Mouse (Mus musculus) neutrophil, adult 83 days (primary cell): ENCODE results near the gene Zfp383. TPM values are rescaled to one million over a fixed set of nuclear protein-coding genes. Genes with fewer than 3 reads are reported as not detected.

Source experiments
- total RNA-seq, 2 experiments: library from RNA; stranded (reverse); gene quantifications; one replicate each; pipeline ENCODE4 v1.2.4; 2023

Gene Zfp383
- under 1 TPM; 0.46 to 0.99 TPM for total RNA-seq

DNA sequence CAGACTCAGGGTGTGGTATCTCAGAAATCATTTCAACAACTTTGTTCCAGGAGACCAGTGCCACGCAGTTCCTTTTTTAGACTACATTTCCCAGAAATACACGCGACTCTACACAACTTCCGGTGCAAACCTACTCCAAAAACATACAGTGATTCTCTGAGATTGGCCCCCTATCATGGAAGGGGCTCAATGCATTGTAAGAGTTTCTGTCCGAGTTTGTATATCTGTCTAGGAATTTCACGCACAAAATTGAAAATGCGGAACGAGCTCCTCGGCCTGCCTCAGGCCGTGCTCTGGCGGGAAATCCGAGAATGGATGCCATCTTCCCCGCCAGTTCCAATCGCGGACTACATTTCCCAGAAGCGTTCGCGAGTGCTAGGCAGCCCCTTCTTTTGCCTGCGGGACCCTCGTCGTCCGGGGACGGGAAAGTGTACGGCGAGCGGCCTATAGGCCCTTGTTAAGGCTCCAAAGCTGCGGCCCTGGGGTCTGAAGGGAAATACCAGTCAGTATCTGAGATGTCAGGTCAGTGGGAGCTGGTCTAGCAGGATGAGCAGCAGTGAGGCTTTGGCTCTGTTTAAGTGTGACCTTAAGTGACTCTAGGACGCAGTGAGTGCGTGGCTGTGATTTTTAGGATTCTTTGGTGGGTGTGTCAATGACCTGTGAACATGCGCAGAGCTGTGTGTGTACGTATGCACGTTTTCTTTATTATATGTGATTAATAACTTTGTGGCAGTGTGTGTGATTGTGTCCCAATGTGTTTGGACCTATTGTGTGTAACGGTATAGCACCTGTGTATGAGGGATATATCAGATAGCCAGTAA is at the start of gene Zfp383:
TSS of gene Zfp383 (plus strand) at position 94 of the 821 bp plus-strand sequence.

DNA sequence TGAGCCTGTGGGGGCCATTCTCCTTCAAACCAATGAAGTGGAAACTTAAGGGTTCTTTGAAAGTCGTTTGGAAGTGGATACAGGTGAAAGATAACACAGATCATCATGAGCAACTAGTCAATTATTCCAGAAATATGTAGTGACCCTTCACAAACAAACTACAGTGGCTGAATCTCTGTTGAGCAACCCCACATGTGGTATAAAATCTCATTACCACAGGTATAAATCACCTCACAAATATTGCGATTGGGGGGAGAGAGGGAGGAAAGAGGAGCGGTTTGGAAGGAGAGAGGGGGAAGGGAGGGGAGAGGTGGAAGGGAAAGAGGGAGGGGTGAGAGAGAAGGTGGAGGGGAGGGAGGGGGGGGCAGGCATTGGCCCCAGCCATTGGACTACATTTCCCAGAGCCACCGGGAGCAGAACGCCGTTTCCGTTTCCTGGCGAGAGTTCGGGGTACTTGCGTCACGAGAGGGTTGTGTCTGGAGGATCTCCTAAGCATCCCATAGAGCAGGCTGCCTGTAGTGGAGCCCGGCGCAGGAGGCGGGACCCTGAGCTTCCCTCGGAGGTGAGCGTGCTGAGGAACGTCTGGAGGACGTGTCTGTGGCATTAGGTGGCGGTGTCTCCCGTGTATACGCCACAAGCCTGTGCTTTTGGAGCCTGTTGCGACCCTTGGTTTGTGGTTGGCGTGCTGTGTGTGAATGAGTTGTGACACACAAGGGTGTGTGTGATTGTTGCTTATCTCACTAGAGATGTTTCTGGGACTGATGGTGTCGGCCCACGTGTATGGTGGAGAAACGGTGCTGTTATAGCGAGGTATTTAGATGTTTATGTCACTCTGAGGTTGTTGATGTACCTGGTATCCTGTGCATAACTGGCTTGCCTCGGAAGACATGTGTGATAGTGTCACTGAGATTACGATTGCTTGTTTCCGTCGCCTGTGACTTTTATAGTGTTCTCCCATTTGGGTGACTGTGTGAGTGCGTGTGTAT is 48.2 kb upstream of the Zfp383 start, which contains the start of gene Zfp420:
TSS of gene Zfp420 (plus strand) at position 448 of the 986 bp plus-strand sequence.

DNA sequence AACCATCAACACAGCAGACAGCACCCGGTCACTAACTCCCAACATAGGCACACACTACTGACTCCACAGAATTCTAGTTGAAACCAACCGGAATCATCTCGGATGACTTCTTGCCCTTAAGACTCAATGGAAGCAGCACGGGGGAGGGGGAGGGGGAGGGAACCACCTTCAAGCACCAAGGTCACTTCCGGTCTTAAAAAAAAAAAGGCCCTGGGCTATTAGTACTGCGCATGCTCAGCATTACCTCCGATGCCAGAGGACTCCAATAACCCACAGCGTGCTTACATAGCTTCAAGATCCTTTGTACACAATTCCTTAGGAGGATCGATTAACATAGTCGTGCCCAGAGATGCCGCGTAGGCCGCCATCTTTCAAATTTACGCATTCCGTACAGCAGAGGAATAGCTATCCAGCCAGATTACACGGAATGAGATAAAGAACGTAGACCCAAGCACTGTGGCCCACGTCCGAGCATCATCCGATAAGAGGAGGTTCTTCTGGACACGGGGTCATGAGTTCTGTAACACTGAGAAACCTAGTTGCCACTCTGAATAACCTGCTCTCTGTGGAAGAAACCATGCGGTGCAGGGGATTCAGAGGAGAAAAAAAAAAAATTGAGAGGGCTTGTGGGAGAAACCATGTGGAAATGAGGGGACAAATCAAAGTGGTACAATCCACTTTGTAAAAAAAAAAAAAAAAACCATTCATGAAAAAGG is 1.9 kb upstream of the Zfp383 start, which contains the start of gene Zfp27:
TSS of gene Zfp27 (minus strand) at position 607 of the 716 bp plus-strand sequence.

DNA sequence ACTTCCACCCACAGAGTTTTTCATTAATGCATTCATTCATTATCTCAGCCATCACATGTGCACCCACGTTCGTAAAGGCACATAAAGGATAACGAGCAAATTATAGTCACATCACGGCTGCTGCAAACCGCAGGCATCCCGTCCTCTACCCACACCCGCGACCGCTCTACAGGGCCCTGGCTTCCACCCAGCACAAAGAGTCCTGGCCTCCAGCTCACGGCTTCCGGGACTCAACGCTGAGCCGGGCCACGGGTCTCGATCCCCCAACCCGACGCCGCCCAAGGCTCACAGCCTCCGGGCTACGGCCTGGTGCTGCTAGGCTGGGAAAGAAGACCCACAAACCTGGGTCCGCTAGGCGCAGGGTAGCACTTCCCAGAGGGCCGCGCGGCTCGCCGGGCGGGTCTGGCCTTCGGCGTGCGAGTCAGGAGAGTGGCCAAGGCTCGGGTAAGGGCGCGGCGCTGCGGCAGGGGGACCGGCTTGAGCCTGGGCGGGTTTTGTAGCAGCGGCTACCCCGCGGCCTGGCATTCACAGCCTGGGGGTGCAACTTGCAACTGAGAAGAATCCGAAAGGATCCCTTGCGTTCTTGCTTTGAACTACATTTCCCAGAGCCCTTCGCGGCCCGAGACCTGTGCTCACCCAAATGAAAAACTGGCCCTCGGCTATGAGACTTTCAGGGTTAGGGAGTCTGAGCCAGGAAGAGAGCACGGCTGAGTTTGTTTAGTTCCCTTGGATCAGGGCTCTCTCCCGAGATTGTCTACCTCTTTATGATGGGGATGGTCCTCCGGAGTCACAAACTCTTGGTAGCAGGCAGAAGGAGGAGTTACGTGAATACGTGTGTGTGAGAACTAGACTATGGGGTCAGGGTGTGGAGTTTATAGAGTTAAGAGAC is 45.7 kb downstream of the Zfp383 start, which contains the start of gene Zfp74:
TSS of gene Zfp74 (minus strand) at position 577 of the 889 bp plus-strand sequence.

Other genes with a start within 250 kb of the Zfp383 start
- gene Catsperg2, start 181.2 kb upstream of the Zfp383 start, total RNA-seq: not detected
- 1 to 10 TPM; 7.7 to 8.3 TPM for gene Zfp84, start 139.7 kb upstream of the Zfp383 start, total RNA-seq
- gene Zfp30, start 124.2 kb upstream of the Zfp383 start, total RNA-seq: not detected
- gene Zfp790, start 92.1 kb upstream of the Zfp383 start, total RNA-seq: 1 to 10 TPM; 6.8 to 7.1 TPM
- 1 to 10 TPM in 1 of 2 experiments, under 1 TPM in 1; 0.38 to 1.6 TPM for gene Zfp940, start 54.6 kb upstream of the Zfp383 start, total RNA-seq
- gene Zfp420, start 48.2 kb upstream of the Zfp383 start, total RNA-seq: 1 to 10 TPM; 1.9 to 3.0 TPM
- 1 to 10 TPM; 2.1 to 2.5 TPM for gene Zfp27, start 1.7 kb upstream of the Zfp383 start, total RNA-seq
- gene Zfp74, start 45.9 kb downstream of the Zfp383 start, total RNA-seq: 1 to 10 TPM; 3.4 to 3.7 TPM
- gene Zfp568, start 75.7 kb downstream of the Zfp383 start, total RNA-seq: 10 to 100 TPM; 13.3 to 16.3 TPM
- under 1 TPM; 0.57 to 0.61 TPM for gene Zfp14, start 143.2 kb downstream of the Zfp383 start, total RNA-seq
- under 1 TPM; 0.75 to 0.86 TPM for gene Zfp82, start 164.7 kb downstream of the Zfp383 start, total RNA-seq
- gene Gm26920, start 182.2 kb downstream of the Zfp383 start, total RNA-seq: not detected
- gene Zfp566, start 182.3 kb downstream of the Zfp383 start, total RNA-seq: 1 to 10 TPM in 1 of 2 experiments, under 1 TPM in 1; 0.92 to 1.0 TPM
- 10 to 100 TPM in 1 of 2 experiments, 1 to 10 TPM in 1; 7.2 to 10.1 TPM for gene Zfp260, start 186.6 kb downstream of the Zfp383 start, total RNA-seq
- 1 to 10 TPM; 7.1 to 9.1 TPM for gene Zfp382, start 213.7 kb downstream of the Zfp383 start, total RNA-seq